ENCODE assay signal across 21 mouse cellular contexts in genomic region chr3:155137737-155138136, GRCm38 (mm10).
"Had no signal": no experiment of that assay in that cellular context is flagged by ENCODE, and none has a peak within 500 bp of the region (broad histone marks: within the 10 kb centered on the region; RNA-seq: fewer than 3 reads in every experiment).

No protein-coding gene starts in this region.

- H3K36me3 ChIP-seq: heart, embryonic 12.5 days; hindbrain, embryonic 10.5 days; hindbrain, embryonic 12.5 days; intestine, embryonic 15.5 days; limb, embryonic 10.5 days; limb, embryonic 12.5 days had no signal

- H3K27me3 ChIP-seq: heart, embryonic 12.5 days; hindbrain, embryonic 12.5 days; intestine, embryonic 15.5 days; limb, embryonic 12.5 days had no signal

- H3K4me3 ChIP-seq: heart, adult 2 months; heart, embryonic 12.5 days; hindbrain, embryonic 10.5 days; hindbrain, embryonic 12.5 days; intestine, embryonic 15.5 days; layer of hippocampus, adult 2 months; left cerebral cortex, adult 2 months; limb, embryonic 10.5 days; limb, embryonic 12.5 days had no signal

- H3K4me1 ChIP-seq: heart, embryonic 12.5 days; hindbrain, embryonic 10.5 days; hindbrain, embryonic 12.5 days; intestine, embryonic 15.5 days; limb, embryonic 10.5 days; limb, embryonic 12.5 days had no signal

- H3K27ac ChIP-seq: heart, adult 2 months; hindbrain, embryonic 10.5 days; hindbrain, embryonic 12.5 days; hindbrain, embryonic 14.5 days; intestine, embryonic 15.5 days; layer of hippocampus, adult 2 months; left cerebral cortex, adult 2 months; limb, embryonic 10.5 days; limb, embryonic 12.5 days had no signal

- H3K9me3 ChIP-seq: heart, embryonic 12.5 days; hindbrain, embryonic 10.5 days; hindbrain, embryonic 12.5 days; intestine, embryonic 15.5 days; limb, embryonic 10.5 days; limb, embryonic 12.5 days had no signal

- DNase-seq: gastrocnemius, postnatal 14 days; gastrocnemius, postnatal 36 days; heart, adult 11 months; heart, adult 2 months; heart, postnatal 10 days; heart, postnatal 4 days; kidney, adult 18-20 months; kidney, adult 8-10 months; kidney, postnatal 10 days; kidney, postnatal 25 days; kidney, postnatal 4 days; liver had no signal
